Mouse (Mus musculus) testis, adult 2 months (tissue): ENCODE measurements around the gene Acot6.

ENCODE experiments used
- CTCF ChIP-seq: fragments of 200-500 bp; IDR thresholded peaks from 2 replicates; pipeline ENCODE4 v1.5.1; 2012; ENCODE audit warnings: low read depth, mild to moderate bottlenecking, inconsistent platforms, low read length, moderate library complexity; ENCODE audit not compliant: control insufficient read depth, insufficient read depth, insufficient replicate concordance
- POLR2A ChIP-seq: fragments of 200-500 bp; IDR thresholded peaks from 2 replicates; pipeline ENCODE4 v1.6.1; 2012; ENCODE audit warnings: low read depth, mild to moderate bottlenecking, inconsistent platforms, low read length, moderate library complexity; ENCODE audit not compliant: control insufficient read depth

DNA sequence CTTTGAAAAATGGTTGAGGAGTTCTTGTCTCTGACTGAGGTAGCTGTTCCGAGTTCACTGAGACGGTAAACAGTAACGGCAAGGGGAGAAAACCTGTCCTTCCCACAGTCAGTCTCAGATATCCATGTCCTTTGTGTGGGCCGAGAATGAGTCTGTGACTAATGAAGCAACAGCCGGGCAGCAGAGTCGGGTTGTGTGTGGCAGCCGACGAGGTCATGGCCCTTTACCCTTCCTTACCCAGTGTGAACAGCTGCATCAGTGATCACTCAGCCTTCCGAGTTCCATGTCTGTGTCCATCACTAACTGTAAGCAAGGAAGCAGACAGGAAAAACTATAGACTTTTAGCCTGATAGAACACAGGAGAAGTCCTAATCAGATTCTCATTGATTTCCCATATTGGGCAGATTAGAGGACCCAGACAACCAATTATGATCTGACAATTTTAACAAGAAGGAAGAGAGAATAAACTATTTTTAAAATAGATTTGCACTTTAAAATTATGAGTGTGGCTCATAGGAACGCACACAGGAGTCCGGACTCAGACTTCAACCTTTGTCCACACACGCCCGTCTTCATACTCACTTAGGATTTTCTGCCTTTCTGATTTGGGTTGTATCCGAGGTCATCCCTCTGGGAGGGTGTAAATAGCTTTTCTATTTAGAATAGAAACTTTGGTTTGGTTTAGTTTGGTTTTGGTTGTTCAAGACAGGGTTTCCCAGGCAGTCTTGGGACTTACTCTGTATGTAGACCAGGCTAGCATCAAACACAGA lies 42.0 kb downstream of the Acot6 start:
- TF ChIP-seq CTCF (no peak), POLR2A (no peak)
